Mouse (Mus musculus) CD4-positive, CD25-positive, alpha-beta regulatory T cell, adult 4 months (primary cell): ENCODE data around the gene Olfr1263. TPM values are rescaled to one million over a fixed set of nuclear protein-coding genes. Genes with fewer than 3 reads are reported as not detected.

Source experiments
- ATAC-seq: one replicate; pipeline ENCODE4 v1.8.0; 2017
- polyA plus RNA-seq, 2 experiments: library from polyadenylated mRNA; unstranded; fragments of 100-300 nt; shearing (Covaris generic); gene quantifications; one replicate each; pipeline ENCODE4 v1.2.1; 2017

Gene Olfr1263
- polyA plus RNA-seq = not detected

DNA sequence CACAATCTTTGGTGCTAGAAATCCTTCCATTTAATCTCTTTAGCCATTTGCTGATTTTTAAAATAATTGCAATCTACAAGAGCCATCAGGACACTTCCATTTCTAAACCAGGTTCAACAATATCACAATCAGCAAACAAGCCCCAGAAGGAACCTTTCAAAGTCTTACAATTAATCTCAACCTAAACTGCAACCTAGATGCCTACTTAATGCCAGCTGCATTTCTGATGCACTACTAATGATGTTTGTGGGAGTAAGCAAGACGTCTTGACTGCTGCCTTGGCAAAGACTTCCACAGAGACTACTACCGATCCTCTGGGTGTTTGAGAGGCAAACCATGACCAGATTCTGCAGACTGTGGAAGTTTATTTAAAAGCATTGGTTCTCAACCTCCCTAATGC is at the start of gene Olfr1263:
TSS of gene Olfr1263 (plus strand) at position 301 of the 400 bp plus-strand sequence.
- ATAC-seq = no peak

DNA sequence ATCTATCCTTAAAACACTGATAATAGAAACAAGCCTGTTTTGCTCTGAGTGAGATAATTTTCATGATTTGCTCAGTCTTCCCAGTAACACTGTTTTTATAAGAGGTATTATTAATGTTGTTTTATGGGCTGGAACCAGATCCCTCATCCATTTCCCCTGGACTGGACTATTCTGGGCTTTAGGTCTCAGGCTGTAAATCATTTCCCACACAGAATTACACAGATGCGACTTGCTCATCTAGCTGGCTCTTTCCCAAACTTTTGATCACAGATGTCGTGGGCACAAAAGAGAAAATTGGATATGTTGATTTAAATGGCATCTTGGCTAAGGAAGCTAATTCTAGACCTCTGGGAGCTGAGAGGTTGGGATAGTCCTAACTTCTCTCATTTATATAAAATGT is 37.7 kb upstream of the Olfr1263 start, which contains the start of gene Olfr1260:
TSS of gene Olfr1260 (plus strand) at position 157 of the 400 bp plus-strand sequence.
- no peak for ATAC-seq

DNA sequence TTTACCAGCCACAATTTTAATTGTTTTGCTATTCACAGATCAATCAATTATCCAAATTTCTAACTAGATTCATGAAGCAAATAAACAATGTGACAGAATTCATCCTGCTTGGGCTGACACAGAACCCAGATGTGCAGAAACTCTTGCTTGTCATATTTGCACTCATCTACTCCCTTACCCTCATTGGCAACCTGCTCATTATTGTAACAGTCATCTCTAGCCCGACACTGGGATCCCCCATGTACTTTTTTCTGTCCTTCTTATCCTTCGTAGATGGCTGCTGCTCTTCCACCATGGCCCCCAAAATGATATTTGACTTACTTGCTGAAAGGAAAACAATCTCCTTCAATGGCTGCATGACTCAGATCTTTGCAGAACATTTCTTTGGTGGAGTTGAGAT is 34.2 kb upstream of the Olfr1263 start:
- ATAC-seq = no peak

DNA sequence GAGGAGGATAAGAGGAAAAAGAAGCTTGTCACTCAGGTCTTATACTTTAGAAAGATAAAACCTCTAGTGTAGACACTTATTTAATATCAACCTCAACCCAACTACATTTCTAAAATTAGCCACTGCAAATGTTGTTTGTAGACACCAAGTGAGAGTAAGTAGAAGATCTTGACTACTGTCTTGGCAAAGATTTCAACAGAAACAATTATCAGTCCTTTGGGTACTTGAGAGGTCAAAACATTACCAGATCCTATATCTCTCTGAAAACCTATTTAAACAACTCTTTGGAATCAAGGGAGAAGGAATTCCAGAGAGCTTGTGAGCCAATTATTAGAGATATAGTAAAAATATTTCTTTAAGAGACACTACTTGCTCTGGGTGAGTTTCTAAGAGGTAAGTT is 21.0 kb upstream of the Olfr1263 start, which contains the start of gene Olfr1261:
TSS of gene Olfr1261 (plus strand) at position 301 of the 400 bp plus-strand sequence.
- ATAC-seq = no peak

DNA sequence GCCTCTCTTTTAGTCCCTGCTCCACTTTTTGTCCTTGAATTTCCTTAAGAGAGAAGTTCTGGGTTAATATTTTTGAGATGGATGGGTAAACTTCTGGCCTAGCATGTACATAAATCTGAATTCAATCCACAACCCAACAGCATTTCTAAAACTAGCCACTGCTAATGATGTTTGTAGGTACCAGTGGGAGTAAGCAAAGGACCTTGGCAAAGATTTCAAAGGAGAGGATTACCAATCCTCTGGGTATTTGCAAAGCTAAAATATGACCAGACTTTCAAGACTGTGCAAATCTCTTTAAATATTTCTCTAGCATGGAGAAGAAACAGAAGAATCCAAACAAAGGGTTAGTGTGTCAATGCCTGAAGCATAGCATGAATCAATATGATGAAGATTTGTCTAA is 12.1 kb upstream of the Olfr1263 start, which contains the start of gene Olfr1262:
TSS of gene Olfr1262 (plus strand) at position 301 of the 400 bp plus-strand sequence.
- ATAC-seq = no peak

DNA sequence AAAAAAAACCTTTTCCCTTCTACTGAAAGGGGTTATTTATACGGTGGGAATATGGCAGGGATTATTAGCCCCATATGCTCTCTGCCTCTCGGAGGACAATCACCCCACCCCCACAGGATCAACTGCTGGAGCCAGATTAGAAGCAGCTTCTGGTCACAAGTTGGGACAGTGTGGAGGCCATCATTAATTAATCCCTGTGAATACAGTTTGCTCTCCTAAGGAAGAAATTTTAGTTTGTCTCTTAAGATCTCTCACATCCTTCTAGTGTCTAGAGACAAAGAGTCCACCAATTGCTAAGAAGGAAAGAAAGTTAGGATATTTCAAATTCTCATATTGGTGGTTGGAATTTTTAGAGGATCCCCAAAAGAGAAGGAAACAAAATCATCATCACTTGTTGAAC is 13.5 kb downstream of the Olfr1263 start, which contains the start of gene Olfr1264:
TSS of gene Olfr1264 (minus strand) at position 101 of the 400 bp plus-strand sequence.
- ATAC-seq = no peak

DNA sequence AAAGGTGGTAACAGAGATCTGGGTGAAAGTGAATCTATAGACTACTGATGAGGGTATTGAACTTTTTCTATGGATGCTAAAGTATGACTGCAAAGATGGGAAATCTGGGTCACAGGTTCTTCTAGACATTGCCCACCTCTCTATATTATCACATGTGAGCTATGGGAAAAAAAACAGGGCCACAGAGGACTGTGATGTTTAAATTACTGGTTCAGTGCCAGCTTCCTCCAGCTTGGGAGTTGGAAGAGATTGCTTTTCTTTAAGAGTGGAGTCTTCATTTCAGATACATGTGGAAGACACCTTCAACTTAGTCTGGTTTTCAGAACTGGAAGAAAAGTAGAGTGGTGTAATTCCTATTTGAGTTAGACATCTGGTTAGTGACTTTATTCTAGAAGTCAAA is 23.1 kb downstream of the Olfr1263 start, which contains the start of gene Olfr1265:
TSS of gene Olfr1265 (plus strand) at position 301 of the 400 bp plus-strand sequence.
- ATAC-seq = no peak

DNA sequence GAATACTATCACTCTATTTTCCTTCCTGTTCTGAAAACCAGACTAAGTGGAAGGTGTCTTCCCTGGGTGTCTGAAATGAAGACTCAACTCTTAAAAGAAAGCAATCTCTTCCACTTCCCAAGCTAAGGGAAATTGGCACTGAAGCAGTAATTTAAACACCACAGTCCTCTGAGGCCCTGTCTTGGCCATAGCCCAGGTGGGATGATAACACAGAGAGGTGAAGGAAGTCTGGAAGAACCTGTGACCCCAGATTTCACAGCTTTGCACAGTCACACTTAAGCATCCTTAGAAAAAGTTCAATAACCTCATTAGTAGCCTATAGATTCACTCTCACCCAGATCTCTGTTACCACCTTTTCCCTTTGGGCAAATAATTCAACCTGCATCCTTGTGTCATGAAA is 51.6 kb downstream of the Olfr1263 start, which contains the start of gene Olfr140:
TSS of gene Olfr140 (minus strand) at position 101 of the 400 bp plus-strand sequence.
- no peak for ATAC-seq

Other genes starting within 250 kb of the Olfr1263 start
- not detected for gene Olfr1254, start 218.5 kb upstream of the Olfr1263 start, polyA plus RNA-seq
- not detected for gene Olfr1255, start 200.1 kb upstream of the Olfr1263 start, polyA plus RNA-seq
- gene Olfr1256, start 170.6 kb upstream of the Olfr1263 start, polyA plus RNA-seq = not detected
- gene Olfr48, start 163.9 kb upstream of the Olfr1263 start, polyA plus RNA-seq = not detected
- not detected for gene Olfr1257, start 133.7 kb upstream of the Olfr1263 start, polyA plus RNA-seq
- under 1 TPM in 1 of 2 experiments, not detected in 1; 0.09 TPM for gene Olfr1258, start 84.8 kb upstream of the Olfr1263 start, polyA plus RNA-seq
- not detected for gene Olfr1259, start 63.5 kb upstream of the Olfr1263 start, polyA plus RNA-seq
- not detected for gene Olfr1260, start 37.8 kb upstream of the Olfr1263 start, polyA plus RNA-seq
- not detected for gene Olfr1261, start 20.9 kb upstream of the Olfr1263 start, polyA plus RNA-seq
- gene Olfr1262, start 12.0 kb upstream of the Olfr1263 start, polyA plus RNA-seq = not detected
- not detected for gene Olfr1264, start 13.4 kb downstream of the Olfr1263 start, polyA plus RNA-seq
- gene Olfr1265, start 23.2 kb downstream of the Olfr1263 start, polyA plus RNA-seq = not detected
- gene Olfr140, start 51.5 kb downstream of the Olfr1263 start, polyA plus RNA-seq = not detected
- under 1 TPM in 1 of 2 experiments, not detected in 1; 0.09 TPM for gene Olfr1269, start 109.3 kb downstream of the Olfr1263 start, polyA plus RNA-seq
- gene Olfr32, start 130.2 kb downstream of the Olfr1263 start, polyA plus RNA-seq = not detected
- not detected for gene Olfr1270, start 141.0 kb downstream of the Olfr1263 start, polyA plus RNA-seq
- gene Olfr1506, start 212.4 kb downstream of the Olfr1263 start, polyA plus RNA-seq = not detected
- not detected for gene Olfr142, start 245.5 kb downstream of the Olfr1263 start, polyA plus RNA-seq